Mouse (Mus musculus) erythroid progenitor cell, adult 5-6 weeks (primary cell): ENCODE data around the gene Lrp1. TPM values are rescaled to one million over a fixed set of nuclear protein-coding genes. Genes with fewer than 3 reads are reported as not detected.

ENCODE experiments used
- ATAC-seq: replicated peaks from 2 replicates; pipeline ENCODE4 v1.8.0; 2016; ENCODE audit warnings: moderate number of reproducible peaks, mild to moderate bottlenecking, moderate TSS enrichment, inconsistent platforms; ENCODE audit not compliant: poor library complexity, low FRiP score, severe bottlenecking
- total RNA-seq, 2 experiments: library from RNA; stranded (forward) in 1 of 2; stranded (reverse) in 1 of 2; fragments of 150-400 nt in 1 of 2; fragments of 186-747, 209-891 nt in 1 of 2; gene quantifications; 2 replicates each; pipeline versions ENCODE4 v1.2.3 to v1.2.4; 2015 to 2017; ENCODE audit warnings: low replicate concordance in 2 of 2

Lrp1 gene
- total RNA-seq, 2 experiments from 2014 or later, result 11.5 to 19.7 TPM

GRCm38 (mm10) chr10:127619119-127619721 is 1.7 kb downstream of the Lrp1 start:
- no peak for ATAC-seq

- no peak for ATAC-seq
Observed at GRCm38 (mm10) chr10:127618173-127618572, 2.8 kb downstream of the Lrp1 start.

DNA sequence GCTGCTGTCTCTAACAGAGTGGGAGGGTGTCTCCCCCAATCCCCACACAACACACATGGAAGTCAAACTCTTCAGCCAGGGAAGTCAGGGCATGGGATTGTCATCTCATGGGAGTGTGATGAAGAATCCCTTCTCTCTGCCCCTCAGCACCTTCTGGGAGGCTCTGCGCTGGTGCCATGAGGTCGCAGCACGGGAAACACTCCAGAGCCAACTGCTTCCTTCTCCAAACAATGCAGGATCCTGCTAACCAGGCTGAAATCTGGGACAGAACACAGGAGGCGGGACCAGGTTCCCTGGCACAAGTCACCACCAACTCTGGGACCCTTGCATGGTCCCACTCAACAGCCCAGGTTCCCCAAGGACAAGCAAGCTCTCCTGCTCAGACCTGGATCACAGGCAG is 3.7 kb downstream of the Lrp1 start:
- no peak for ATAC-seq

DNA sequence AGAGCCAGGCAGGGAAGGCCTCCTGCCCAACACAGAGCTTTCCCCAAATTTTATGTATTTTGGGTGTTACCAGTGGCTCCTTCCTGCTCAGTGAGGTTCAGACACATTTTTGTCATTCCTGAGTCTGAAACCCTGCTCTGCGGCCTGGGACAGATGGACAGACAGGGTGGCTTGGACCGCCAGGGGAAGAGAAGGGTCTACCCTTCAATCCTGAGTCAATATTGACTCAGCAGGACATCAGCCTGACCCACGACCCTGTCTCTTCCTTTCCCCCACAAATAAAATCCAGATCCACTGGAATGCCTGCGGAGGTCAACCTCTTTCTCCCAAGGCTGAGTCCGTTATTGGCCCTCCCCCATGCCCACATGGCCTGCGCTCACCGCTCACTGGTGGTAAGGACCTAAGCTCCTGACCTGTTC is 4.7 kb downstream of the Lrp1 start:
- ATAC-seq, result no peak

GRCm38 (mm10) chr10:127615591-127615990 is 5.4 kb downstream of the Lrp1 start:
- no peak for ATAC-seq

DNA sequence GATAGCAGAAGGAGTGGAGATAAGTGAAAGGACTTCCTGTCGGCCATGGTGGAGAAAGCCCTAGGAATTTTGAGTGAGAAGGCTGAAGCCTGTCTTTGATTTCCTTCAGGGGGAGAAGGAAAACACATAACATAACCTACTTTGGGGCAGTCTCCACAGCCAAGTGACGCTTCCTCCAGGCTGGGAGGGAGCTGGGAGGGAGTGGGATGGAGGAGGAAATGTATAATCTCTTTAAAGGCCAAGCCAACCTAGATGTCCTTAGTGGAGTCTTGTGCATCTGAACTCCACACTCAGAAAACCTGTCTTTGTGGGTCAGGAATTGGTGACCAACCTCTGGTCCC is 5.9 kb downstream of the Lrp1 start:
- no peak for ATAC-seq

DNA sequence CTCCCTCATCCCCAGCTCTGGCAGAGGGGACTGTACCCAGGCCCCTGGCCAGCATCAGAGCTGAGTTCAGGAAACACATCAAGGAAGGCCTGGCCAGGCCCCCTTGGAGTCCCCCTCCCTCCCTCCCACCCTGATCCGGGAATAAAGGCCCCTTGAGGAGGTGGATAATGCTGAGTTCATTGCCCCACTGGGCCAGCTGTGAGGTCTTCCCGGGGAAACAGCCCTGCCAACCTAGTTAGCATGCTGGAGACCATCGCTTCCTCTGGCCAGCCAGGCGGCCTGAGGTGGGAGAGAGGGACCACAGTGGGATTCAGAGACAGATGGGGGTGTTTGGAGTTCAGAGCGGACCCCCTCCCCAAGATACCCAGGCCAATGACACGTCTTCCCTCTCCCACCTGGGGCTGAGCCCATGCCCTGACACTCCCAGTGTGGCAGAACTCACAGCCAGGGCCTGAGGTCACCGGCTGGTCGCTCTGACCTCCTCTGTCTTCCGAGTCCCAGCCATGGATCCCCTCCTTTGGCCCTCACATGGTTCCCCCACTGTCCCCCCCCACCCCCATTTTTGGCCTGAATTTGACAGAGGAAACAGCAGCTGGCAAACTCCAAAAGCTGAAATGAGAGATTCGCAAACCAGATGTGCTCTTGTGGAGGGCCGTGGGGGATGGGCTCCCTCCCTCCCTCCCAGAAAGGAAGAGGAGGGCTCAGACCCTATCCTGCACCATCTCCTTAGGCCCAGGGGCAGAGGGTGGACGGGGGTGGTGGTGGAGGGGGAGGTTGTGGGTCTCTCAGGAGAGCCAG is 6.5 kb downstream of the Lrp1 start:
- no peak for ATAC-seq

DNA sequence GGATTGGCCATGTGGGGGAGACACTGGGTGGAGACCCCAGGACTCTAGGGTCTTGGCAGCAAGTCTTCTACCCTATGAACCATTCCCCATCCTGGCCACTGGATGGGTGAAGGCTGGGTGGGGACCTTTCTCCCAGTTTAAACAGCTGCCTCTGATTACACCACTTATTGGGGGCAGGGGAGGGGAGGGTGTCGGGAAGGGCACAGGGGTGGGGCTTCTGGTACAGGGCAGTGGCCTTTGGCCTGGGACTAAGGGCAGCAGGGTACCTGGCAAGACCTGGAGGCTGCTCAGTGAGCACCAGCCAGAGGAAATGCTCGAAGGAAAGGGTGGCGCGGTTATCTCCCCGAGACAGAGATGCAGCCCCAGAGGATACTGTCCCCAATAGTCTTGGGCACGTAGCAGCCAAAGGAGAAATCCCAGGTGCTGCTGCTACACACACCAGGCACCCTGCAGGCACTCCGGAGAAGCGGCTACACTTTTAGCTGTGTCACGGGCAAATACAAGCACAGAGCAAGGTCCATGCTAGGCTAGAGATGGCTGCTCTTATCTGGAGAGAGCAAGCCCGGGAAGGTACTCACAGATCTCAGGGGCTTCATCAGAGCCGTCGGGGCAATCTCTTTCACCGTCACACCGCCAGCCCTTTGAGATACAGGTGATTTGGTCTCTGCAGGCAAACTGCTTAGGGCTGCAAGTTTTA is 8.7 kb downstream of the Lrp1 start:
- no peak for ATAC-seq

- ATAC-seq, result no peak
Observed at GRCm38 (mm10) chr10:127610066-127610415, 10.9 kb downstream of the Lrp1 start.

- ATAC-seq, result no peak
Observed at GRCm38 (mm10) chr10:127609415-127610065, 11.4 kb downstream of the Lrp1 start.

GRCm38 (mm10) chr10:127607059-127607458 is 13.9 kb downstream of the Lrp1 start:
- ATAC-seq, result no peak

DNA sequence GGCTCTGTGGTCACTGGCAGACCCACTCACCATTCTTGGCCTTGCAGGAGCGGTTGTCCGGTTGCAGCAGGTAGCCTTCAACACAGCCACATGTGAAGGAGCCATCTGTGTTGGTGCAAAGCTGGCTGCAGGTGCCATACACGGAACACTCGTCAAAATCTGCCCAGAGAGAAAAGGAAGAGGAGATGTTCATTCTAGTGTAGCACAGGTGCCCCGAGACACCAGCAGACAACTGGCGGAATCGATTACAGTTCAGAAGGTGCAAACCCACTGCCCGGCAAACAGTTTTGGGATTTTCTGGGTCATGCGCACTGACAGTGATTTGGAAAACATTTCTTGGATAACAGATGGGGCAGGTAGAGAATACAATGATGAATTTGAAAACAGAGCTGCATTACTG is 15.2 kb downstream of the Lrp1 start:
- no peak for ATAC-seq

DNA sequence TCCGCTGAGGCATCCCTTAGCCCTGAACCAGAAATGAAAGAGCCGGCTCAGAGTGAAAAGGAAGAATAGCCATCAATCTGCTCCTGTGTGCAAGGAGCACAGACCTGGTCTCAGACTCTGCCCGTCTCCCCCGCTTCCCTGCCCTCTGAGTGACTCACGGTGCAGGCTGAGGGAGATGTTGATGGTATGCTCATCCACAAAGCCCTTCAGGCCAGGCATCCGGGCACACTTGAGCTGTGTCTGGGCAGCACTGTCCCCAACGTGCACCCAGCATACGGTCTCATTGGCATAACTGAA is 15.7 kb downstream of the Lrp1 start:
- ATAC-seq, result no peak

DNA sequence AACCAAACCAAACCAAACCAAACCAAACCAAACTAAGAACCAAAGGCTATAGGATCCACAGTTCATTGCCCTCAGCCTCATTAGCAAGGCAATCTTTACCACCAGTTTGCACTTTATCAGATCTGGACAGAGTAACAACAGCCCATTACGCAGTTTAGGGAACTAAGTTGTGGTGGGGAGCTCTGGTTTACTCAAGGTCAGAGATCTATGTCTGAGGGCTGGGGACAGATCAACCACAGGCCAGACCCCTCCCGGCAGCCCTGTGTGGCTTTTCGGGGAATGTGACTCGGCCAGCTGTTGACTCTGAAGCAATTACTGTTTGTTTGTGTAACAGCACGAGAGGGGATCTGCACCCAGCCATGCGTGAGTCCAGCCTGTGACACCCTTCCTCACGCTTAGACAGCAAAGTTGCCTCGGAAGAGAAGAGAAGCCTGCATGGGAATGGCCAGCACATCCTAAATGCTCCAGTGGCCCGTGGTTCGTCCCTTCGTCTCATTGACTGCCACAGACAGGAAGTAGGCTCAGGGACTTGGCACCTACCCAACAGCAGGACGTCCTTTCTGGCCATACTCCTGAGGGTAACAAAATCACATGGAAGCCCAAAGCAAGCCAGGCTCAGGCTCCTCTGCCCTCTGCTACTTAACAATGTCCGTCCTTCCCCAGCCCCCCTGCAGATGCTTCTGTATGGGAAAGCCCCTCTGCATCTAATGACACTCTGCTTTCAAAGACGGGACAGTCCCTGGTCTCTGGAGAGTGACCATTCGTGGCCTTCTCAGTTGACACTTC is 16.3 kb downstream of the Lrp1 start:
- no peak for ATAC-seq

GRCm38 (mm10) chr10:127603437-127604371 is 17.2 kb downstream of the Lrp1 start:
- no peak for ATAC-seq

DNA sequence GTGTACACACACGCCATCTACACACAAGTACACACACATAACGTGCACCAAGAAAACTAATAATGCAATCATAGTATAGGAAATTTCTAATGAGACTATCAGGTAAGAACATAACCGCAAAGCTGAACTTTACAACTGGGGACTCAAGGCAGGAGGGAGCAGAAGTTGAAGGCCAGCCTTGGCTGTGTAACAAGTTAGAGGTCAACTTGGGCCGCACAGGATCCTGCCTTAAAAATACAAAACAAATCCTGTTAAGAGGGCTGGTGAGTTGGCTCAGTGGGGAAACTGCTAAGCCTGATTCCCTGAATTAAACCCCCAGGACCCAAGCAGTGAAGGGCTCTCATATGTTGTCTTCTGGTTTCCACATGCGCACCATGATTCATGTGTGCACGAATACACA is 18.8 kb downstream of the Lrp1 start:
- no peak for ATAC-seq

DNA sequence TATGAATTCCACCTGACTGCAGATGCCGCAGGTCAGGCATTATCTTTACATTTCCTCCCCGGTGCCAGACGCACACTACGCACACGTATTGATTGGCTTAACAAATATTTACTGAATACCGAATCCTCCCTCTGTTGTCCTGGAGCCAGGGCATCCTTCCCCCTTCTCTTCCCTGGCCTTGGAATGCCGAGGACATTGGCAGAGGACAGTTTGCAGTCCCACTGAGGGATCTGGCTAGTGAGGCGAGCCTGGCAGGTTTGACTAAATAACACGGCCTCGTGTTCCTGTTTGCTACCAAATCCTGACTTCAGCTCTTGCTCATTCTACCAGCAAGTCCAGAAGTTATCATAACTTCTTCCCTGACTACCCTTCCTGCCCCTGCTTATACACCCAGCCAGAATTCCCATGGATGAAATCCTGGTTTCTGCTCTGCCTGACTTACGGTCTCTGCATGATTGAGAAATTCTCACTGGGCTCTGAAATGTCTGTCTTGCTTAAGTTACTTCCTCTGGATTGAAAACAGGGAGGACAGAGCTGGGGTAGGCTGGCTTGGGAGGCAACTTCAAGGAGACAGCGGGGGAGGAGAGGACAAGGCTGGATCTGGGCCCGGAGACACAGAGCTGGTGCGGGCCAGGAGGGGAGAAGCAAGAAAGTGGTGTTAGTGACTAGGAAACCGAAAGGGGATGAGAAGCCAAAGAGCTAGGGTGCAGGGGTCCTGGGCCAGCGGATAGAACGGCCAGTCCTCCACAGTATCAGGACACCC is 21.0 kb downstream of the Lrp1 start:
- no peak for ATAC-seq

DNA sequence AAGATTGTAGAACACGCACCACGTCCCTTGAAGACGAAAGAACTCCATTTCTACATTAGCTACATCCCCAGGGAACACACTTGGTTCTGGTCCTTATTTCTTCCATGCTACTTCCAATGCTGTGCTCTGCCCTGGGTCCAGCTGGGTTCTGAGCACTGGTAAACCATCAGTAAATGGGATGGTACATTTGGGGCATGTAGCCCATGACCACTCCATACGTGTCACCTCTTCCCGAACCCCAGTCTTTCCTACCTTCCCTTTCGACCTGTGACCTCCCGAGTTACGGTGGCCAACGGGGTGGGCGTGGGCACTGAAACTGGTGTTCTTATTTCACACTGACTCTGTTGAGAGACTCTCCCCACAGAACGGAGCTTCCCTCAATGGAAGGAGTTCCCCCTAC is 21.7 kb downstream of the Lrp1 start:
- no peak for ATAC-seq
